Mouse (Mus musculus) forebrain, embryonic 16.5 days (tissue): ENCODE results near the gene Myl12a. TPM values are rescaled to one million over a fixed set of nuclear protein-coding genes. Genes with fewer than 3 reads are reported as not detected.

Source experiments
- polyA plus RNA-seq: library from polyadenylated mRNA; unstranded; fragments of >200 nt; fragmentation: Nextera tagmentation; extraction: Ambion mirVana; gene quantifications from 2 replicates; pipeline ENCODE4 v1.2.1, GENCODE M21; 2015

Gene Myl12a
- polyA plus RNA-seq, 1 experiment from 2014 or later, result 110 TPM

Other genes with a start within 250 kb of the Myl12a start
- gene Tgif1, start 149.3 kb downstream of the Myl12a start, polyA plus RNA-seq, result 9.7 and 11.8 TPM in 2 replicates
- 0.77 and 1.3 TPM in 2 replicates for gene Myom1, start 245 bp downstream of the Myl12a start, polyA plus RNA-seq
- 35.6 and 40.1 TPM in 2 replicates for gene Lpin2, start 179.7 kb upstream of the Myl12a start, polyA plus RNA-seq